Mouse (Mus musculus): Measurements from ENCODE around the gene Fam83e.

Fam83e gene

DNA sequence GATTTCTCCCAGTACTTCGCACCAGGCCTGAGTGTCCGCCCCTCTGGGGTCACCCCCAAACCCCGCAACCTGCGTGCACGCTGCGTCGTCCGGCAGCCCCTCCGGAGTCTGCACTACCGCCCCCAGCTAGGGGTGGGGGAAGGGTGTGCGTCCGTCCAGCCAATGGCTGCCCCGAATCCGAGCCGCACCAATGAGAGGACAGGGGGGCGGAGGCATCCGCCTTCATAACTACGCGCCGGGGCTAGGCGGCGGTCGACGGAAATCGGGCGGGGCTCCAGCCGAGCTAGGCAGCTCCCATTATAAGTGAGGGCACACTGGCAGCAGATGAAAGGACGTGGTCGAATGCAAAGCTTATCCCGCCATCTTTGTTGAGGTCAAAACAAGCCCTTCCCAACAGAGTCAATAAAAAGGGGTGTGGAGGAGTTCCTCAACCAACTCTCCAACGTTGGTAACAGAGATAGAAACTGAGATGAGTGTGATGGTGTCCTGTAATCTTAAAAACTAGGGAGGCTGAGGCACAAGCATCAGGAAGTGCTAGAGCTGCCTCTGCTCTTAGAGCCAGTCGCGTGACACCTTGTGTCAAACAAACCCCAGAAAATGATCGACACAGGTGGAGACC lies 5.8 kb upstream of the Fam83e start, which contains the start of gene Rpl18:
TSS of gene Rpl18 (plus strand) at position 368 of the 619 bp plus-strand sequence.
- peak; percentile 93 for DNase-seq (ENCODE audit: low spot score)

DNA sequence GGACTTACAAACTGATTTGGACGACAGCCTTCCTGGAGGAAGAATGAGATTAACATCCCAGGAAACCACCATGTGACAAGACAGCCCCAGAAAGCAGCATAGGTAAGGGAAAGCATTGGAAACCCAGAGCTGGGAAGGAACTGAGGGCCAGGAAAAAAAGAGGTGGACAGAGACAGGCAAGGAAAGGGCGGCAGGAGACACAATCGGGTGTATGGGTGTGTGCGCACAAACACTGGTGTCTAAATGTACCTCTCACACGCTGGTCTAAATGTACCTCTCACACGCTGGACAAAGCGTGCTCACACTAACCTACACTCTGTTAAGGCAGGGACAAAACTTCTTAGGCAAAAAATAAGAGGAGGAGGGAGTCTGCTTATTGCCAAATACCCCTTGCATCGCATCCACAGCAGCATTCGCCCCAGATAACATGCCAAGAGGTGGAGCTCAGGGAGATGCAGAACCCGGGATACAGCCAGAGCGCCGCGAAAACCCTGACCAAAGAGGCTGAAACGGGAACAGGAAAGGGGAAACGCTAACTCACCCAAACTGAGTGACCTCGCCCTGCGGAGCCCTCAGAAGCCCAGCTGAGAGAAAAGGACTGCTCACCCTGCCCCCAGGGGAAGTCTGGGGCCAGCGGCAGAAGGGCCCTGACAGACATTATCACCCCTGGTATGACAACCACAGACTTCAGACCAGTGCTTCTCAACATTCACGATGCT lies 5.1 kb upstream of the Fam83e start:
- no peak for DNase-seq (ENCODE audit: low spot score)

DNA sequence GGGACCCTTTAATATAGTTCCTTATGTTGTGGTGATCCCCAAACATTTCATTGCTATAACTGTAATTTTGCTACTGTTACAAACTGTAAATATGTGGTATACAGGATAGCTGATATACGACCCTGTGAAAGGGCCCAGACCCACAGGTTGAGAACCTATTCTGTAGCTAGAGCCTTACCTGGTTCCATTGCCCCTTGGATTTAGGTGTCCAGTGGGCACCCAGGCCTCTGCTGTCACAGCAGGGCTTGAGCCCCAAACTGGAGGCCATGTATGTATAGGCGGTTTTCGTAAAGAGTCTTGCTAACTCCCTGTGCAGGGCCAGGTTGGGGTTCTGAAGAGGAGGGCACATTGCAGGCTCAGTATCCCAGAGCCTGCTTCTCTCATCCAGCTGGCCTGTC lies 4.6 kb upstream of the Fam83e start:
- DNase-seq (ENCODE audit: low spot score): no peak

DNA sequence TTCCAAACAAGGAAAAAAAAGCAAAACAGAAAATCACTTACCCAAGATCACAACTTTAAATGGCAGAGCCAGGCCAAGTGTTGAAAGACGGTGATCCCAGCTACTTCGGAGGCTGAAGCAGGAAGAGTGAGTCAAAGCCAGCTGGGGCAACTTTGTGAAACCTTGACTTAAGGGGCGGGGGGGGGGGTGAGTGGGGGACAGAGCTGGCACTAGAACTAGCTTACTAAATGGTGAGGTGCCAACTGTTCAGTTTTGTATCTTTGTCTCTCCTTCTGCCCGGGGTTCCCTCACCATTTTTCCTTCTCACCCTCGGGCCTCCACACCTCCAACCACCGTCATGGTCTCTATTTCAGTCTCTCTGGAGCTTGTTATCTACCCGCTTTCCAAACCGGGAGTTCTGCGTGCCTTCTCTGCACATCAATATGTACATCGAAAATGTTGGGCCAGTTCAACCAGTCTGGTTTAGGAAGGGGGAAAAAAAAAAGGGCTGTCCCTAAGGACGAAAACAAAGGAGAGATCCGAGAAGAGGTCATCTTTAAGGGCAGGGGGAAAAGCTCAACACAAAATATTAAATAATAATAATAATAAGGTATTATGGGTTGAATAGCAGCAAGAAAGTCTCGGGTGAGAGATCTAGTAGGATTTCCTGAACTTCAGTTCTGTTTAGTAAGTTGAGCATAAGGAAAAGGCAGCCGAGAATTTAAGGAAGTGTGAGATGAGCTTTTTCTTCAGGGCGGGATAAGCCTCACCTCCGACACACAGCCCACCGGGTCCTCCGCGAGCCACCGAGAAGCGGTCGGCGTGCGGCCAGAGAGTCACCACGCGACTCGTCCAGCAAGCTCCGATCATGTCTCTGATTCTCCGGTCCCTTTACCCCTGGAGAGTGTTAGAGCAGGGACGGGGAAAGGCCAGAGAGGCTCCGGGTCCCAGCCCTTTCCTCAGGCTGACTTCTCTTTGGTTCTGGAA lies 3.8 kb upstream of the Fam83e start:
- DNase-seq (ENCODE audit: low spot score): no peak

GRCm38 (mm10) chr7:45717918-45718297 lies 3.1 kb upstream of the Fam83e start, which contains the start of gene Sphk2:
Gene Sphk2 (minus strand): TSS chr7:45718002.
- DNase-seq (ENCODE audit: low spot score): peak; percentile 98

GRCm38 (mm10) chr7:45718331-45718730 lies 2.7 kb upstream of the Fam83e start:
- no peak for DNase-seq (ENCODE audit: low spot score)

GRCm38 (mm10) chr7:45719180-45719579 lies 1.8 kb upstream of the Fam83e start:
- DNase-seq (ENCODE audit: low spot score): no peak

GRCm38 (mm10) chr7:45719738-45720412 lies 1.1 kb upstream of the Fam83e start:
- DNase-seq (ENCODE audit: low spot score): no peak

DNA sequence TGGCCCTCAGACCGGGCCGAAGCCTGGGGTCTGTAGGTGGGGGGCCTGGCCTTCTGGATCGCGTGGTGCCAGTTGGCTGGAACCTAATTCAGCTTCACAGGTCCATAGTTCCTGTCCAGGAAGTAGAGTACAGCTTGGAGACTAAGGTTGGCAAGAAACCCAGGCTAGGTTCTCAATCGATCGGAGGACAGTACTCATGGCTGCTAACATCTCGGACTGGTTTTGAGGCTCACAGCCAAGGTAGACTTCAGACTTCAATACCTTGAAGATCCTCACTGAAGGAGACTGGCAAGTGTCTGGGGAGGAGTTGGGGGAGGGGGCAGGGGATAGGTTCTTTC lies 191 bp downstream of the Fam83e start:
- DNase-seq (ENCODE audit: low spot score): no peak

GRCm38 (mm10) chr7:45721642-45722347 lies 783 bp downstream of the Fam83e start:
- DNase-seq (ENCODE audit: low spot score): no peak

- DNase-seq (ENCODE audit: low spot score): no peak
These were observed 1.3 kb downstream of the Fam83e start for GRCm38 (mm10) chr7:45722348-45722713.

GRCm38 (mm10) chr7:45723301-45723700 lies 2.3 kb downstream of the Fam83e start:
- no peak for DNase-seq (ENCODE audit: low spot score)

DNA sequence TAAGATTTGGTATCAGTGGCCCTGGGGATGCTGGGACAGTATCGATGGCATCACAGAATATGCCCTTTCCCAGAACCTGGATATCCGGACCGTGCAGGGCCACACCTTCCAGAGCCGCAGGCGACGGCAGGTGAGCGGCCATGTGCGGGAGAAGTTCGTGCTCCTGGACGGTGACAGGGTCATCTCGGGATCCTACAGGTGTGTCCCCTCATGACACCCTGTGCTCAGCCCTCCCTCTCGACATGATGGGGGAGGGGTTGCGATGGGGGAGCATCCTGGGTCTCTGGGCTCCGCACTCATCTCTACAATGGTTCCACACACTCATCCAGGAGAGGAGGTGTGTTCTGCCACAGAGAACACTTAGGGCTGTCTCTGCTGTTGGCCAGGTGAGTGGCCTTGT lies 2.8 kb downstream of the Fam83e start:
- DNase-seq (ENCODE audit: low spot score): no peak

DNA sequence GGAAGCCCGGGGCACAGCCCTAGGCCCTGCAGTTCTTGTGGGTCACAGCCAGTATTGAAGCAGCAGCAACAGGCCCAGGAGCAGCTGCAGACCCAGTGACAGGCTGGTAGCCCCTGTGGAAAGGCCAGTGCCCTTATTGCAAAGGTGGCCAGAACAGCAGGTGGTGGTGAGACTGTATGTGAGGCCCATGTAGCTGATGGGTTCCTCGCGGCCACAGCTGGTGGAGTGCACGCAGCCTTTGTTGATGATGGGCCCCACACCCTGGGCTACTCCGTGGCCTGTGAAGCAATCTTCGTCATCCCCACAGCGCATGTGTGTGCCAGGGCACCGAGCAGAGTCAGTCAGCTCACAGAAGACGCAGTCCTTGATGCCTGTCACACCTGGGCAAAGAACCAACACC lies 4.1 kb downstream of the Fam83e start:
- DNase-seq (ENCODE audit: low spot score): no peak

DNA sequence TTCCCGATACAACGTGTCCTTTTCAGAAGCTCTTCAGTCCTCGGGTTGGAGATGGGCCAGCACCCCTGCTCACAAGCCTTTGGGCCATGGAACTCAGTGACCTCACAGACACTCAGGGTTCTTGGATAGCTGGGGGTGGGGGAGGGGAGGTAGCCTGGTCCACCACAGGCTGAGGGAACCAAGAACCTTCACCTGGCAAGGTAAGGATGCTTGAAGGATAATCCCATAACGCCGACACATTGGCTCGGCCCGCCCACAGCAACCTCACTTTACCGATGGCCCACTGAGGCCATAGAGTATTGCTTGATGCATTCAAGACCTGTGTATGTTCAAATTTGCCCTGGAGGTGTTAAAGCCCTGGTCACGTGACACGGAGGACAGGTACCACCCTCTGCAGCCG lies 4.7 kb downstream of the Fam83e start, which contains the start of gene Spaca4:
TSS of gene Spaca4 (minus strand) at position 101 of the 400 bp plus-strand sequence.
- no peak for DNase-seq (ENCODE audit: low spot score)

- no peak for DNase-seq (ENCODE audit: low spot score)
These were observed 5.4 kb downstream of the Fam83e start for GRCm38 (mm10) chr7:45726419-45726818.

DNA sequence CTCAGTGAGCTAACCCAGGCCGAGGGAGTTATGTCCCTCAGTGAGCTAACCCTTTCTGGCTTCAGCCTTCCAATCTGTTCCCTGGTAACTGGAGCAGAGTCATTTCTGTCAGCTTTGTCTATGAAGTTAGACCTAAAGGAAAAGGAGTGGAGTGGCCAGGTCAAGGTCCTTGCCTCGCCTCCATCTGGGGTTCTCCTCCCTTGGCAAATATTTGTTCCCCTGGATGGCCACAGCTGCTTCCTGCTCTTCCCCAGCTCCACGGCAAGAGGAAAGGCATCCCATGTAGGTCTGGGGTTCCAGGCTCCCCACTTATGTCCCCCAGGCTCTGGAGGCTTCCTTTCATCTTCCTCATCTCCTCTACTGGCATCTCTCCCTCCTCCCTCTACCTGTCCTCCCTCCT lies 6.6 kb downstream of the Fam83e start:
- no peak for DNase-seq (ENCODE audit: low spot score)

DNA sequence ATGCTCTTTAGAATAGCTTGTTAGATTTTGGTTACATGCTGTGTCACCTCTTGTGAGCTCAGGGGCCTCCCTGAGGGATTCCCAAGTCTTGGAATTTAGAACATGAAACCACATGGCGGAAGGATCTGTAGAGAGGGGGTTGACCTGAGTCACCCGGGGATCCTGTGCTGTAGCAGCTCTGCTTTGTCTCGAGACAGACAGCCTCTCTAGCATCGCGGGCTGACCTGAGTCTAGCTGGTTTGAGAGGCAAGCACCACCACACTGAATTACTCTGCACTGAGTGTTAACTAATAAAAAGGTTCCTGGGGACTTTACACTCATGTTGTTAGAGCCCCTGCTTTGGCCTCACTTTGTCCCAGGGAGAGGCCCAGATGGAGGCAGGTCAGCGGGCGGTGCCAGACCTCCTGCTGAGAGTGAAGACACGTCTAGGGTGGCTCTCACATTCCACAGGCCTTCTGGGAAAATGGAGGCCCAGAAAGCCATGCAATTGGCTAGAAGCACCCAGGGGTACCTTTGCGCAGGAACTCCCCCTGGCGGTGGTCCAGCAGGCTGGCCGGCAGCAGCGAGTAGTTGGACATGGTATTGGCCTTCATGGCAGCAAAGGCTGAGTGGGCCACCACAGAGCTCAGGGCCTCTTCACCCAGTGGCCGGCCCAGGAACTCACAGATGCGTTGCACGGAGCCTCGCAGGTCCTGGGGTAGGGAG lies 9.9 kb downstream of the Fam83e start:
- DNase-seq (ENCODE audit: low spot score): no peak

- no peak for DNase-seq (ENCODE audit: low spot score)
These were observed 12.5 kb downstream of the Fam83e start for GRCm38 (mm10) chr7:45733477-45733876.

DNA sequence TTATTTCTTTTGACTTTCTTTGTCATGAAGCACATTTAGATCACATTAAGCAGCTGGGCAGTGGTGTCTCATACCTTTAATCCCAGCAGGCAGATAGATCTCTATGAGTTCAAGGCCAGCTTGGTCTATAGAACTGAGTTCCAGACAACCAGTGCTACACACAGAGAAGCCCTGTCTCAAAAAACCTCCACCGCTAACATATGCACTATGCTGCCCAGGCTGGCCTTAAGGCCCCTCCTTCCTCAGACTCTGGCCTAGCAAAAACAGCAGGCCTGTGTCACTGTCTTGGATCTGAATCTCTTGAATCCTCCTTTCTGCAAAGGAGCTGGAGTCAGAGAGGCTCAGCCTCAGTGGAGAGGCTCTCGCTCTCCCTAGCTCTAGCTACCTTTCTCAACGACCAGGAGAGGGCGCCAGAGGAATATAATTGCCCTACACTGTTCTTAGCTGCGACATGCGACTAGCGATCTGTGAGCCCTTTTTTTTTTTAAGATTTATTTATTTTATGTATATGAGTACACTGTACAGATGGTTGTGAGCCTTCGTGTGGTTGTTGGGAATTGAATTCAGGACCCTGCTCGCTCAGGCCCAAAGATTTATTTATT lies 18.3 kb downstream of the Fam83e start:
- DNase-seq (ENCODE audit: low spot score): peak; percentile 81
